Mouse (Mus musculus) limb, embryonic 13.5 days (tissue): ENCODE data around the gene Per2. TPM values are rescaled to one million over a fixed set of nuclear protein-coding genes. Genes with fewer than 3 reads are reported as not detected.
A peak's percentile ranks its signal among the peaks of the same experiment; 100 is the strongest.

Experiments used
- ATAC-seq: fragments of 200-750 bp; cut with Nextera tagmentation; 2 replicates; pipeline ENCODE4 v1.8.0; 2017; ENCODE audit warnings: low read depth, moderate number of reproducible peaks, moderate TSS enrichment; ENCODE audit not compliant: low FRiP score
- H3K27ac ChIP-seq: fragments of 300-500 bp; sonication (generic); 2 replicates; pipeline ENCODE4 v1.5.1; 2015; ENCODE audit warnings: inconsistent platforms, mild to moderate bottlenecking, moderate library complexity
- H3K27me3 ChIP-seq: fragments of 300-500 bp; sonication (generic); 2 replicates; pipeline ENCODE4 v1.6.1; 2015; ENCODE audit warnings: mild to moderate bottlenecking, inconsistent platforms
- H3K36me3 ChIP-seq: fragments of 300-500 bp; sonication (generic); 2 replicates; pipeline ENCODE4 v1.6.1; 2015; ENCODE audit warnings: inconsistent platforms, mild to moderate bottlenecking, moderate library complexity
- H3K4me1 ChIP-seq: fragments of 300-500 bp; sonication (generic); 2 replicates; pipeline ENCODE4 v1.6.1; 2015; ENCODE audit warnings: inconsistent platforms
- H3K4me2 ChIP-seq: fragments of 300-500 bp; sonication (generic); replicated peaks from 2 replicates; pipeline ENCODE4 v1.6.1; 2015; ENCODE audit warnings: inconsistent platforms, mild to moderate bottlenecking, moderate library complexity
- H3K4me3 ChIP-seq: fragments of 300-500 bp; sonication (generic); 2 replicates; pipeline ENCODE4 v1.5.1; 2015; ENCODE audit warnings: moderate library complexity, mild to moderate bottlenecking, inconsistent platforms
- H3K9ac ChIP-seq: fragments of 300-500 bp; sonication (generic); 2 replicates; pipeline ENCODE4 v1.6.1; 2015; ENCODE audit warnings: mild to moderate bottlenecking, inconsistent platforms
- H3K9me3 ChIP-seq: fragments of 300-500 bp; sonication (generic); 2 replicates; pipeline ENCODE4 v1.6.1; 2016; ENCODE audit warnings: inconsistent platforms
- WGBS: fragments of 180-500 bp; shearing (Covaris S2); methylation state at CpG from one replicate; pipeline ENCODE4 v1.1.7; 2015; 5-methylcytosine and 5-hydroxymethylcytosine counted together
- polyA plus RNA-seq: library from polyadenylated mRNA; unstranded; fragments of >200 nt; fragmentation: Nextera tagmentation; extraction: Ambion mirVana; gene quantifications from 2 replicates; pipeline ENCODE4 v1.2.1, GENCODE M21; 2015

Per2 gene
- polyA plus RNA-seq, 1 experiment from 2014 or later = 3.3 TPM

DNA sequence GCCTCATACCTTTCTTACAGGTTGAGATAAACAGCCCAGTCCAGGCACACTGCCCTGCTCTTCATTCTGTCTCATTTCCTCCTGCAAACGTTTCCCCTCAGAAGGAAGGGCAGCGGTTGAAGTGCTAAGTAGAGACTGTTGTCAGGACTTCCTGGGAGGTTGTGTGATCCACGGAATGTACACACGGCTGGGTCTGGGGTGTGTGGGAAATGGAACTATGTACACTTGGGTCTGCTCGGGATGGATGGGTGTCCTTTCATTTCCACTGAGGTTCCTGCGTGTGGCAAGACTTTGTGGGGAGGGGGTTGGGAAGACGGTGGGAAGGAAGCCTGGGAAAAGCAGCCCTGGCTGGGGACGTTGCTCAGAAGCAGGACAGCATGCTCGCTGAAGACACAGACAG lies 32.7 kb downstream of the Per2 start:
- peaks cover 15% of the 10 kb centered on the region for H3K36me3 ChIP-seq
- 82% methylated on average over 9 of the region's 9 CpGs for WGBS
- H3K27me3 ChIP-seq = no peaks in the 10 kb centered on the region
- no peaks in the 10 kb centered on the region for H3K9me3 ChIP-seq
- H3K4me1 ChIP-seq = peaks cover 16% of the 10 kb centered on the region
- no peak overlapping the region for H3K4me2 ChIP-seq
- H3K4me3 ChIP-seq = no peak overlapping the region
- ATAC-seq = no peak
- H3K9ac ChIP-seq = no peak overlapping the region
- H3K27ac ChIP-seq = no peak overlapping the region

DNA sequence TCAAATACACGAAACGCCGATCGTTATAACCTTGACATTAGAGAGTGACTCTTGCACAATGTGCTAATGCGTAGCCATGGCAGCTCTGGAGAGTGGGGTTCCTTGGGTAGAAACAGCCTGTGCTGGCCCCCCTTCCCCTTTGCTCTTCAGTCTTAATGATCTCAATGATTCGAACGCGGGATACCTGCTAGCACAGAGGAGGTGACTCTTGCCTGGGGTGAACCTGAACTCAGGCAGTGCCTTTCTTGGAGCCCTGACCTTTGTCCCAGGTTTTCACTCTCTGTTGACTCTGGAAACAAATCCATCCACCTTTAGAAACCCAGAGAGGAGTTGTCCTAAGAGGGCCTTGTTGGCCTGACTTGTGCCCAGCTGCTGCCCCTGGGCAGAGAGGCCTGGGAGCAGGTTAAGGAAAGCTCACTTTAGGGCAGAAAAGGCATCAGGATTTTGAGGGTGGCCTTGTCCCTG lies 38.5 kb downstream of the Per2 start:
- no peak for ATAC-seq
- 0 out of 2 replicates have a peak, but pooled peaks cover 6% of the 10 kb centered on the region for H3K36me3 ChIP-seq
- H3K27ac ChIP-seq = no peak overlapping the region
- H3K27me3 ChIP-seq = no peaks in the 10 kb centered on the region
- H3K9ac ChIP-seq = no peak overlapping the region
- H3K9me3 ChIP-seq = no peaks in the 10 kb centered on the region
- H3K4me3 ChIP-seq = no peak overlapping the region
- no peak overlapping the region for H3K4me2 ChIP-seq
- peaks cover 19% of the 10 kb centered on the region for H3K4me1 ChIP-seq
- 88% methylated on average over 8 of the region's 8 CpGs for WGBS

DNA sequence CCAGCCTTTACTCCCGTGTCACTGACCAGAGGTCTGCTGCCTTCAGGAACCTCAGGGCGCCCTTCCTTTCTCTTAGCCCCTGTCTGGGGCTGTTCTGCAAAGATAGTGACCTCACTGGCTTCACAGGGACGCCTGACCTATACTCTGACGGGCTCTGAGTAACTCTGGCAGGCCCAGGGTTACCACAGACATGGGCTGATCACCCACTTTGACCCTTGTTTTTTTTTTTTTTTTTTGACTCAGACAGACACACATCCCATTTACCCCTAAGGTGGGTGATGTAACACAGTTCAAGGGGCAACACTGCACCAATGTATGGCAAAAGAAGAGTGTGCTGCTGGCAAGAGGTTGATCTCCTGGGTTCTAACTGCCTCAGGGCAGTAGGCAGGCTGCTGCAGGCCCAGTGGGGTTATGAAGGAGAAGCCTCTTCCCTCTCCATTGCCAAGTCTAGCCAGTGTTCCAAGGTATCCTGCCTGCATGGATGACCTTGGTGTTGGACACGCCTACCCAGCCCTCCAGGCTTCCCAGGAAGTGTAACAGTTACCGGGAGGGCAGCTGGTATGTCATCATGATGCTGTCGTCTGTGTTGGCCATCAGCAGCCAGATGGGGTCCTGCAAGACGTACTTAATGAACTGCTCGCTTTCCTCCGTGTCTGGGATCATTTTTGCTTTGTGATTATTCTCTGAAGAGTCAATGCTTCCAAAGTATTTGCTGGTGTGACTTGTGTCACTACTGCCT lies 39.1 kb downstream of the Per2 start:
- Histone ChIP-seq H3K27me3 (no peaks in the 10 kb centered on the region), H3K36me3 (0 out of 2 replicates have a peak, but pooled peaks cover 6% of the 10 kb centered on the region), H3K9me3 (no peaks in the 10 kb centered on the region), H3K4me3 (no peak overlapping the region), H3K4me1 (peaks cover 24% of the 10 kb centered on the region), H3K4me2 (no peak overlapping the region), H3K9ac (no peak overlapping the region), H3K27ac (no peak overlapping the region)
- ATAC-seq = no peak
- WGBS = 68% methylated on average over 10 of the region's 10 CpGs

DNA sequence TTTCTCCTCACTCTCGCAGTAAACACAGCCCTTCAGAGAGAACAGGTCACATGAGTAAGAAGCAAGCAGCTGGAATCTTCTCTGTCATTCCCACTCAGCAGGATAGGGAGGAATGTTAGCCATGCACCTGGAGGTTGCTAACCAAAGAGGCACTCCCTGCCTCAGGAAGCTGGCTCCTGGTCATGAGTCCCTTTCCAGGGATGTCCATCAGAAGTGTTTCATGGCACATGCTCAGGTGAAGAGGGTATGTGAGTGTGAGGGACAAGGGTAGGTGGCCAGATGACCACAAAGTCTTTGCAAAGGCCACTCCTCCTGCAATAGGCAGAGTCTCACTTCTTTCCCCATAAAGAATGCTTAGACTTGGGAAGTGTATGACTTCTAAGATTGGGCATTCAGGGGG lies 41.1 kb downstream of the Per2 start:
- Histone ChIP-seq H3K9me3 (no peaks in the 10 kb centered on the region), H3K27ac (no peak overlapping the region), H3K4me2 (no peak overlapping the region), H3K4me3 (no peak overlapping the region), H3K36me3 (0 out of 2 replicates have a peak, but pooled peaks cover 6% of the 10 kb centered on the region), H3K27me3 (no peaks in the 10 kb centered on the region), H3K4me1 (peaks cover 25% of the 10 kb centered on the region), H3K9ac (no peak overlapping the region)
- no peak for ATAC-seq
- 46% methylated on average over 1 of the region's 1 CpGs for WGBS

DNA sequence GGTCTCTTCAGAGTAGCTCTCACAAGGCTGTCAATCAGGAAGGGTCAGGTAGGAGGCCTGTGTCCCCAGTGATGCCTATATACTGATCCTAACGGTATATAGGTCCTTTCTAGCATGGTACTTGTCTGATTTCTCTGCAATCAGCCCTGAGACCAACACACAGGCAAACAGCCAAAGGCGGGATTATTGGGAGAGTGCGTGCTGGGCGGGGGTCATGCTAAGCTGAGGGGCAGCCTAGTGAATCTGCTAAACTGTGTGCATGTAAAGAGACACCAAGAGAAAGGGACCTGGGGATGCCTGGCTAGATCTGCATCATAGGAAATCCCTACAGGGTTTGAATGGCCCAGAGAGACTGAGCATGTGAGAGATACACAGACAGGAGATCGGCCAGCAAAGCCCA lies 43.8 kb downstream of the Per2 start:
- no peak overlapping the region for H3K4me3 ChIP-seq
- no peak for ATAC-seq
- no peaks in the 10 kb centered on the region for H3K9me3 ChIP-seq
- 0 out of 2 replicates have a peak overlapping the region, but pooled peaks have one; percentile 25 for H3K9ac ChIP-seq
- H3K27ac ChIP-seq = peak overlapping the region; percentile 92; the same call in 1 of the 2 replicates
- no peaks in the 10 kb centered on the region for H3K27me3 ChIP-seq
- H3K4me2 ChIP-seq = peak overlapping the region; percentile 98; the same call in 1 of the 2 replicates
- 63% methylated on average over 5 of the region's 5 CpGs for WGBS
- peaks cover 40% of the 10 kb centered on the region for H3K4me1 ChIP-seq
- 0 out of 2 replicates have a peak, but pooled peaks cover 6% of the 10 kb centered on the region for H3K36me3 ChIP-seq

DNA sequence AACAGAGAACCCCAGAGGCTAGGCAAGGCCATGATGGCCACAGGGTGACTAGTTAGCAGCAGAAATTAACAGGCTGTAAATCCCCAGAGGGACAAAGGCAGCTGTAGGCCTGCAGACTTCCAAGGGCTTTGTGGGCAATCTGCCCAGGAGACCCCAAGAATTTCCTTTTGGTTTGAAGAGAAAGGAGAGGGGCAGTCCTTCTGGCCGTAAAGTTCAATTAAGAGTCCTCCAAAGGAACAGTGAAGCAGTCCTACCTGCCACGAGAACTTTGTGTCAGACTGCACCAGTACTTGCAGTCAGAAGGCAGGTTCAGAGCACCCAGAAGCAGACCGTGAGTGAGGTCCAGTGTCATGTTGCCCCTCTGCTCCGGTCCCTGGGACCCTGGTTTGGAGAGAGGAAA lies 44.2 kb downstream of the Per2 start:
- H3K27me3 ChIP-seq = no peaks in the 10 kb centered on the region
- H3K27ac ChIP-seq = peak overlapping the region; percentile 92
- WGBS = 27% methylated on average over 4 of the region's 4 CpGs
- H3K9me3 ChIP-seq = no peaks in the 10 kb centered on the region
- H3K9ac ChIP-seq = 0 out of 2 replicates have a peak overlapping the region, but pooled peaks have one; percentile 25
- H3K4me2 ChIP-seq = peak overlapping the region; percentile 98
- no peak overlapping the region for H3K4me3 ChIP-seq
- H3K4me1 ChIP-seq = peaks cover 38% of the 10 kb centered on the region
- 0 out of 2 replicates have a peak, but pooled peaks cover 6% of the 10 kb centered on the region for H3K36me3 ChIP-seq
- no peak for ATAC-seq

DNA sequence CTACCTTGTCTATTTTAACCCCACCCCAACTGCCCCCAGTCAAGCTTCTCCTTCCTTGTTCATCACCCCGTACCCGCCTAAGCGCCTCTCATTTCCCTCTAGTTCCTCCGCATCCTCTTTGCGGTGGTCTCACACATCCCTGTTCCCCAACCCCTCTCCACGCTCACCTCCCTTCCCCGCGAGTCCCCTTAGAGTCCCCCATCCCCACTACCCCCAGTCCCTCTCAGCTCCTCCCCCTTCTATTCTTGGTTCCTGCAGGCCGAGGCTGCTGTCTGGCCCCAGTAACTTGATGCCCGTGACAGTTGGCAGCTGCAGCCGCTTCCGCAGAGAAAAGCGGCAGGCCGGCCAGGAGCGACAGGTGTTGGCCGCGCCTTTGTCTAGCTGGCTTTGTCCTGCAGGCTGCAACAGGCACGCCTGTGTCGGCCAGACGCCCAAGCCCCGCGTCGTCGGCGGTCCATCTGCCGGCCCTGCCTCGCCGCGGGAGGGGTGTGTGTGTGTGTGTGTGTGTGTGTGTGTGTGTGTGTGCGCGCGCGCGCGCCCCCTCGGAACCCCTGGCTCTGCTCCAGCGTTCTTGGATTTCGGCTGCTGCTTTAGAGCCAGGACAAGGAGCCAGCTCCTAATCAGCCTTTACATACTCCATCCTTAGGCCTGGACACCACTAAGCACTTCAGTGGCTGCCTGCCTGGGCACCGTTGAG lies 45.1 kb downstream of the Per2 start, which contains the start of gene Hes6:
TSS of gene Hes6 (minus strand) at position 141 of the 697 bp plus-strand sequence.
- under 1% methylated on average over 29 of the region's 39 CpGs for WGBS
- H3K27ac ChIP-seq = peak within 1 kb of the TSS; percentile 92
- peak; percentile 60 for ATAC-seq
- peak within 1 kb of the TSS; percentile 98 for H3K4me2 ChIP-seq
- H3K4me1 ChIP-seq = peaks cover 38% of the 10 kb centered on the region
- no peaks in the 10 kb centered on the region for H3K9me3 ChIP-seq
- H3K36me3 ChIP-seq = 0 out of 2 replicates have a peak, but pooled peaks cover 4% of the 10 kb centered on the region
- peak within 1 kb of the TSS; percentile 80 for H3K4me3 ChIP-seq
- peak within 1 kb of the TSS; percentile 83 for H3K9ac ChIP-seq
- H3K27me3 ChIP-seq = no peaks in the 10 kb centered on the region

DNA sequence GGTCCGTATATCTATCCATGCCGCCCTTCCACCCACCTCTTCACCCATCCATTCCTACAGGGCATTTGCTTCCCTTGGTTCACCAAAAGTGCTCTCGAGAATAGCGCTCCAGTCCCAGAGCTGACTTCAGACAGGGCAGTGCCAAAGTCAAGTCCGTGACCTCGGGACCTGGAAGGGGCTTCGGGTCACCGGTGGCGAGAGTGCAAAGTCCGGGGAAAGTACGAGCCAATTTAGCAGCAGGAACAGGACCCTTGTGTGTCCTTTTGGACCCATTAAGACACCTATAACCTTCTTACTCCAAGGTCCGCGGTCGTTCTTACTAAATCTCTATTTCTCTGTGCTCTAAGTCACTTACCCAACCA lies 45.6 kb downstream of the Per2 start:
- Histone ChIP-seq H3K4me1 (peaks cover 38% of the 10 kb centered on the region), H3K36me3 (0 out of 2 replicates have a peak, but pooled peaks cover 4% of the 10 kb centered on the region), H3K27ac (peak overlapping the region; percentile 92), H3K9ac (peak overlapping the region; percentile 67), H3K4me2 (peak overlapping the region; percentile 98), H3K4me3 (peak overlapping the region; percentile 80), H3K27me3 (no peaks in the 10 kb centered on the region), H3K9me3 (no peaks in the 10 kb centered on the region)
- no peak; the same call in 1 of the 2 replicates for ATAC-seq
- WGBS = under 1% methylated on average over 14 of the region's 14 CpGs

DNA sequence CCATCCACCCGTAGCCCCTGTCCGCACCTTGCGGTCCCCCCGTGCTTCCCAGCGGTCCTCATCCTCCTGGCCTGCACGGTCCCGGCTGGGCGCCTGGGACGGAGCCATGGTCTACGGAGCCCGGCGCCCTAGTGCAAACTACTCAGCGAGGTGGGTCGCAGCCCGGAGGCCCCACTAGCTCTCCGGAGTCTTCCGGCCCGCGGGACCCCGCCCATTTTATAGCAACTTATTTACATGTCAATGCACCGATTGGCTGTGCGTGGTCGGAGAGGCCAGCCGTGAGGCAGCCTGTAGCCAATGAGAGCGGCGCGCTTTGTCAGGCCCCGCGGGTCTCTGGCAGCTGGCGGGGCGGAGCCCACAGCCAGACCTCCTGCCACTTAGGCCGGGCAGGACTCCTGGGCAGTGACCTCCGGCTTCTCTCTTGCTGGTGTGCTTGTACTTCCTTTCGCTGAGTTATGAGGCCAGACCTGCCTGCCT lies 46.1 kb downstream of the Per2 start:
- Histone ChIP-seq H3K4me1 (peaks cover 38% of the 10 kb centered on the region), H3K27ac (peak overlapping the region; percentile 92), H3K9ac (peak overlapping the region; percentile 83), H3K27me3 (no peaks in the 10 kb centered on the region), H3K4me2 (peak overlapping the region; percentile 98), H3K9me3 (no peaks in the 10 kb centered on the region), H3K36me3 (0 out of 2 replicates have a peak, but pooled peaks cover 3% of the 10 kb centered on the region), H3K4me3 (peak overlapping the region; percentile 80)
- WGBS = under 1% methylated on average over 34 of the region's 34 CpGs
- peak; percentile 93 for ATAC-seq

DNA sequence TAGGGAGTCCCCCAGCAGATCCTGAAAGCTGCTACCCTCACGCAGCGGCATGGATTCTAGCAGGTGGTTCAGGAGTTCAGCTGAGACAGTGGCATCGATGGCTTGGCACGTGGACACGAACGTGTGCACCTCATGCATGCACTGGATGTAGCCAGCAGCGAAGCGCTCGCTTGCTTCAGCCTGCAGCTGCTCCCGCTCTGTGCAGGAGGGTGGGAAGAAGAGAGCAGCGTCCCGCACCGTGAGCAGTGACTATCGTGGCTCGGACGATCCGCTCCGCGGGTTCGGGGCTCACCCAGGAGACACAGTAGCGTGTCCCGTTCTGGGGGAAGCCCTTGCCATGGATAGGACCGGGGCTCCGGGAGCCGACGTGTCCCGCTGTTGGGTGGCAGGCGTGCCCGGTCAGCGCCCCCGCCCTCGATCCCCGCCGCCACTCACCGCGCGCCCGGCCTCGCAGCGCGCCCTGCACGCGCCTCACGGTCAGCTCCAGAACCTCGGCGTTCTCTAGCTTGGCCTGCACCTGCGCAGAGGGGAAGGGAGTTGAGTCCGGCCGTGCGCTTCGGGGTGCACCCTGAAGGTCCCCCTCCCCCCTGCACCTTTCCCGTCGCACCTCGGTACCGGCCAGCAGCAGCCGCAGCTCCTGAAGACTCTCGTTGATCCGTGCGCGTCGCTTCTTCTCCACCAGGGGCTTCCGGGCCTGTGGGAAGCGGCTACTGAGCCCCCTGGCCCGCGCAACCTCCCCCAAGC lies 46.7 kb downstream of the Per2 start:
- Histone ChIP-seq H3K27me3 (no peaks in the 10 kb centered on the region), H3K36me3 (no peaks in the 10 kb centered on the region), H3K9me3 (no peaks in the 10 kb centered on the region), H3K4me2 (peak overlapping the region; percentile 98), H3K4me1 (peaks cover 38% of the 10 kb centered on the region), H3K4me3 (peak overlapping the region; percentile 80), H3K27ac (peak overlapping the region; percentile 92), H3K9ac (peak overlapping the region; percentile 83)
- 5% methylated on average over 60 of the region's 65 CpGs for WGBS
- no peak; the same call in 1 of the 2 replicates for ATAC-seq

DNA sequence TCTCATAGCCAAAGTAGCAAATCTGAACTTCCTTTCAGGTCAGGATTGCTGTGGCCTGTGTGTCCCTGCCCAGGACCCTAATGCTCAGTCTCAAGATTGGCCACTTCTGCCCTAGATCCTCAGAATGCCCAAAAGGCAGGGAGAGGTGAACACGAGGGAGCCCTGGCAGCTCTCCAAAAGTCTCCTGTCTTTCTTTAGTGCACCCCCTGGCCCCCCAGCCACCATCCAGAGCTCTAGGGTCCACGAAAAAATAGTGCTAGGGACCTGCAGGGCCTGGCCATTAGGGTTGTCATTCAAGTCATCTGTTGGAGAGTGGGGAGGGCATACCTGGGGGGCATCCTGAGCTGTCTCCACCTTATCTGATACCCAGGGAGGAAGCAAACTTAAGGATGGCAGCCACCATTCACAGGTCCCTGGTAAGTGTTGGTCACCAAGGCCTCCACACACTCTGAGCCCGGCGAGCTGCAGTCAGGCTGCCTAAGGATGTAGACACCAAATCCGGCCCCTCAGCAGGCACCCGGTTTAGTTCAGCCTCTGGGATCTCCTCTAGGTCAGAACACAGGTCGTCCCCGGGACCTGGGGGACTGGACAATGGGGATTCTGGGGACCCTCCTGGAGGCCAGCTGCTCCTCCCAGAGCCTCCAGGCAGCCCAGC lies 47.4 kb downstream of the Per2 start:
- Histone ChIP-seq H3K9me3 (no peaks in the 10 kb centered on the region), H3K27ac (no peak overlapping the region; the same call in 1 of the 2 replicates), H3K27me3 (no peaks in the 10 kb centered on the region), H3K4me1 (peaks cover 38% of the 10 kb centered on the region), H3K4me2 (peak overlapping the region; percentile 98), H3K4me3 (peak overlapping the region; percentile 80), H3K9ac (peak overlapping the region; percentile 83), H3K36me3 (no peaks in the 10 kb centered on the region)
- no peak for ATAC-seq
- WGBS = 65% methylated on average over 8 of the region's 8 CpGs
